Mouse (Mus musculus): ENCODE measurements at regions not wholly inside any gene's neighbourhood (a gene's known extent, or its start where the extent isn't known, plus 50 kb on each side); places are given as distances from the start of the nearest gene placed in this dataset.

DNA sequence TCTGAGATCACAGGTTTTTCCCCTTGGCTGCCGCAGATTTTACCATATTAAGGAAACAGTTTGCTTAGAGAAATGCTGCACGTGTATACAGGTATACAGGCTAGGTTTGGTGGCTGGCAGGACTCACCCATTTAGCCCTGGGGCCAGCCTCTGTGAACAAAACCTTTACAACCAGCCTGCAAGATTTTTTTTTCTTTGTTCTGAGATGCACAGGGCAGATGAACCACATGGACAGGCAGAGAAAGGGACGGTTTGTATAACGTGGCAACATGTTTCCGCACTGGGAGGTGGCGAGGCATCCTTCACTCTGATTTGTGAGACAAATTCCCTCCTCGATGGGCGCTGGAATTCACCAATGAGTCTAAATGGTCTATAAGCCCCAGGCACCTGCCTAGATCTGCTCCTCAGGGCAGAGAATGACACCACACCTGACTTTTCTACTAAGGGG, 66.1 kb upstream of the Lyplal1 start:
- no peak overlapping the region for H3K27ac ChIP-seq (replicated peaks)
- ATAC-seq (ENCODE audit: low FRiP score, low TSS enrichment) (no peak), DNase-seq (ENCODE audit: low spot score) (no peak)
- TF ChIP-seq CTCF (IDR thresholded peaks at IDR 0.05; ENCODE audit: low read depth): no peak
- no peak for TF ChIP-seq EP300 (optimal IDR thresholded peaks at IDR 0.05)
- H3K27me3 ChIP-seq (ENCODE audit: control insufficient read depth, insufficient read depth, low read length): no peaks in the 10 kb centered on the region
- no peaks in the 10 kb centered on the region; the same call in 1 of the 2 replicates for H3K4me1 ChIP-seq (replicated peaks; ENCODE audit: control insufficient read depth, insufficient read depth)
- WGBS: 66% methylated on average over 8 of the region's 8 CpGs
- no peaks in the 10 kb centered on the region for H3K9me3 ChIP-seq (ENCODE audit: control insufficient read depth, low read length)
- H3K9ac ChIP-seq (ENCODE audit: low read length): no peak overlapping the region
- peak overlapping the region; percentile 50 for H3K4me2 ChIP-seq (replicated peaks; ENCODE audit: low read depth)
- no peak overlapping the region for H3K4me3 ChIP-seq (ENCODE audit: low read depth, low read length)
- H3K36me3 ChIP-seq (ENCODE audit: control insufficient read depth, insufficient read depth, low read length): no peaks in the 10 kb centered on the region

DNA sequence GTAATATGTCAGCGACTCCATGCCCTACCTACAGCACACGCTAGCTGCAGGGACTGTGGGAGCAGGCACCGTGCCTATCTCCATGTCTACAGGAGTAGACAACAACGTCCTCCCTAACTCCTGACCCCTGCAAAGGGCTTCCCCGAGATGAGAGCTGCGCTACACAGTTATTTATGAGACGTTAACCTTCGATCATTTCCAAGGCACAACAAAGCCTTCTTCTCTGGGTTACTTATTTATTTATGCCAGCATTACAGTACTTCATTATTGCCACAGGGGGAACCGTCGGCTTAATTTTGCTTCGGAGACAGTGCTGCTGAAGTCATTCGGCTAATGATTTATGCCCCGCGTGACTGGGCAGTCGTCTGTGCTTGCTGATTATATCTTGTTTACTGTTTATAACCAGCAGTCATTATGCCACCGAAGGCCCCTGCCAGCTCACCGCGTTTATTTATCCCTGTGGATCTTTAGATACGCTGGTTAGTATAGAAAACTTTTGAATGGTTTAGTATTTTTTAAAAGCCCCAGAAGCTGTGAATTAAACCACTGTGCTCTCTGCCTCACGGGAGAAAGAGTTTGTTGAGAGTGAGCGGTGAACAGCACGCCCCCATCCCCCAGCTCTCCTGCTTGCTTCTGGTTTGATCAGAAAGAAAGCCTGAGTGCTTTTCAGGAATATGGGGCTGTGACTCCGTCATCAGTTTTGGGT, 65.5 kb upstream of the Lyplal1 start:
- Histone ChIP-seq H3K4me1 (replicated peaks; ENCODE audit: control insufficient read depth, insufficient read depth) (no peaks in the 10 kb centered on the region; the same call in 1 of the 2 replicates), H3K27ac (replicated peaks) (no peak overlapping the region), H3K9ac (ENCODE audit: low read length) (no peak overlapping the region), H3K4me2 (replicated peaks; ENCODE audit: low read depth) (peak overlapping the region; percentile 50), H3K9me3 (ENCODE audit: control insufficient read depth, low read length) (no peaks in the 10 kb centered on the region), H3K4me3 (ENCODE audit: low read depth, low read length) (no peak overlapping the region; the same call in 1 of the 2 replicates), H3K27me3 (ENCODE audit: control insufficient read depth, insufficient read depth, low read length) (no peaks in the 10 kb centered on the region), H3K36me3 (ENCODE audit: control insufficient read depth, insufficient read depth, low read length) (no peaks in the 10 kb centered on the region)
- 16% methylated on average over 23 of the region's 23 CpGs for WGBS
- ATAC-seq (ENCODE audit: low FRiP score, low TSS enrichment) (peak; percentile 81; the same call in 1 of the 2 replicates), DNase-seq (ENCODE audit: low spot score) (peak; percentile 61)
- TF ChIP-seq EP300 (optimal IDR thresholded peaks at IDR 0.05) (no peak), CTCF (IDR thresholded peaks at IDR 0.05; ENCODE audit: low read depth) (peak; percentile 79)

DNA sequence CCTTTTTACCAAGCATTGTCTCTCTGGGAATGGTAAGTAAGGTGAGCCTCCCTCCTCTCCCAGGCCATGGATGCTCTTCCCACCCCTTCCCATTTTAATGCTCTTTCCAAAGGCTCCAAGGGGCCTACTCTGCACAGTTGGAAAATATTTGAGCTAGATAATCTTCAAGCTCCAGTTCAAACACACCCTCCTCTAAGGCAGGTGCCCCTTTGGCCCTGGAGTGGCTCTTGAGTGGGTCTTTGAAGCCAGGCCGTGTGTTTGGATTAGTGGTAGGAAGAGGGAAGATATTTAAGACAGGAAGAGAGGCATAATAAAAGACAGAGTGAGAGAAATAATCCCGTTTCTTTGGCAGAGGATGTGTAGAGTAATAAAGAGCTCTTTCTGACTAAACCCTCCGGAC, 59.9 kb upstream of the Lyplal1 start:
- Histone ChIP-seq H3K4me2 (replicated peaks; ENCODE audit: low read depth) (no peak overlapping the region), H3K4me1 (replicated peaks; ENCODE audit: control insufficient read depth, insufficient read depth) (no peaks in the 10 kb centered on the region), H3K9me3 (ENCODE audit: control insufficient read depth, low read length) (no peaks in the 10 kb centered on the region), H3K36me3 (ENCODE audit: control insufficient read depth, insufficient read depth, low read length) (no peaks in the 10 kb centered on the region), H3K9ac (ENCODE audit: low read length) (no peak overlapping the region), H3K27me3 (ENCODE audit: control insufficient read depth, insufficient read depth, low read length) (no peaks in the 10 kb centered on the region), H3K4me3 (ENCODE audit: low read depth, low read length) (no peak overlapping the region), H3K27ac (replicated peaks) (no peak overlapping the region)
- no peak for DNase-seq (ENCODE audit: low spot score)
- ATAC-seq (ENCODE audit: low FRiP score, low TSS enrichment): no peak
- 51% methylated on average over 3 of the region's 3 CpGs for WGBS
- TF ChIP-seq CTCF (IDR thresholded peaks at IDR 0.05; ENCODE audit: low read depth) (no peak), EP300 (optimal IDR thresholded peaks at IDR 0.05) (no peak)

DNA sequence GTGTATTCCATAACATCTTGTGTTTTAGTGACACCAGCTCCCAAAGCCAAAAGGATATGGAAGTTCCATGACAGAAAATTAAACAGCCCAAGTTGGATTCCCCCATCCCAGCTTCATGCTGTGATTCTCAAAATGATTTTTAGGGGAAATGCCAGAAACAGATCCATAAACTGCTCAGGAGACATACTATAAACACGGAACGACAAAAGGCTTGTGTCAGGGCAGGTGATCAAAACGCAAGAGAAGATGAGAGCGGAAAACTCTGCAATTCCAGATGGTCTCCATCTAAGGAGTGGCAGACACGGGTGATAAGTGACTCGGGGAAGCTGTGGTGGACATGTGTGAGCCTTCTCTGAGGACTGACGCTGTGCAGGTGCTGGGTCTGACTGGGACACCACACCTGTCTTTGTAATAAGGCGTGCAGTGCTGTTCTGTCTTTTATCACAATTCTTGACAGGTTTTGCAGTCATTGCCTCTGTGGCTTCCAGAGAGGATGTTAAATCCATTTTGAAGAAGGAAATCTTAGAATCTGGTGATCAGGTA, 56.4 kb upstream of the Lyplal1 start:
- H3K36me3 ChIP-seq (ENCODE audit: control insufficient read depth, insufficient read depth, low read length): no peaks in the 10 kb centered on the region
- no peak overlapping the region for H3K4me2 ChIP-seq (replicated peaks; ENCODE audit: low read depth)
- no peaks in the 10 kb centered on the region for H3K27me3 ChIP-seq (ENCODE audit: control insufficient read depth, insufficient read depth, low read length)
- H3K4me1 ChIP-seq (replicated peaks; ENCODE audit: control insufficient read depth, insufficient read depth): no peaks in the 10 kb centered on the region
- DNase-seq (ENCODE audit: low spot score) (no peak), ATAC-seq (ENCODE audit: low FRiP score, low TSS enrichment) (no peak)
- no peak overlapping the region for H3K4me3 ChIP-seq (ENCODE audit: low read depth, low read length)
- no peak for TF ChIP-seq EP300 (optimal IDR thresholded peaks at IDR 0.05)
- no peak for TF ChIP-seq CTCF (IDR thresholded peaks at IDR 0.05; ENCODE audit: low read depth)
- WGBS: 44% methylated on average over 8 of the region's 8 CpGs
- no peak overlapping the region for H3K9ac ChIP-seq (ENCODE audit: low read length)
- no peaks in the 10 kb centered on the region for H3K9me3 ChIP-seq (ENCODE audit: control insufficient read depth, low read length)
- H3K27ac ChIP-seq (replicated peaks): no peak overlapping the region

DNA sequence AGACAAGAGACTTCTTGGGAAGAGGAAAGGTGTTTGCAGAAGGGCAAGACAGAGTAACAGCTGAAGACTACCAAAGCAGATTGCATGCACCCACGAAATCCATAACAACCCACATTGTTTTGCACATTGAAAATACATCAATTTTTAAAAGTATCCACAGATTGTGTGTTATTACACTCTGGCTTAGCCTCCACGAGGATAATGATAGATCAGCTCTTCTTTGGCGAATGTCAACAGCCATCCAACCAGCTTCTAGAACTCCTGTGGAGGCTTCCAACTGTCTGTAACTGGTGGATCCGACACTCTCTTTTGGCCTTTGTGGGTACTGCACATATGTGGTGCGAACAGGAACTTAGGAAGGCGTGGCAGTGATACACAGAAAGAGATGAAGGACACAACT, 54.6 kb upstream of the Lyplal1 start:
- H3K4me1 ChIP-seq (replicated peaks; ENCODE audit: control insufficient read depth, insufficient read depth): no peaks in the 10 kb centered on the region
- H3K4me3 ChIP-seq (ENCODE audit: low read depth, low read length): no peak overlapping the region
- H3K4me2 ChIP-seq (replicated peaks; ENCODE audit: low read depth): no peak overlapping the region
- H3K36me3 ChIP-seq (ENCODE audit: control insufficient read depth, insufficient read depth, low read length): no peaks in the 10 kb centered on the region
- no peak for TF ChIP-seq CTCF (IDR thresholded peaks at IDR 0.05; ENCODE audit: low read depth)
- TF ChIP-seq EP300 (optimal IDR thresholded peaks at IDR 0.05): no peak
- H3K9ac ChIP-seq (ENCODE audit: low read length): no peak overlapping the region
- no peaks in the 10 kb centered on the region for H3K9me3 ChIP-seq (ENCODE audit: control insufficient read depth, low read length)
- no peak overlapping the region for H3K27ac ChIP-seq (replicated peaks)
- H3K27me3 ChIP-seq (ENCODE audit: control insufficient read depth, insufficient read depth, low read length): no peaks in the 10 kb centered on the region
- no peak for DNase-seq (ENCODE audit: low spot score)
- ATAC-seq (ENCODE audit: low FRiP score, low TSS enrichment): no peak
- WGBS: 79% methylated on average over 6 of the region's 6 CpGs
